ENCODE assay signal across 8 mouse cellular contexts in genomic region chr10:40247166-40247716, GRCm38 (mm10). TPM values are rescaled to one million over a fixed set of nuclear protein-coding genes. Genes with fewer than 3 reads are reported as not detected.
A peak's percentile ranks its signal among the peaks of the same experiment; 100 is the strongest.
DNase-seq lines count a peak whose midpoint lies in the region; ATAC-seq and TF ChIP-seq lines count a peak whose summit lies in the region.

No protein-coding gene starts in this region.

- peak overlapping the region; percentile 64 for H3K9ac ChIP-seq in limb, embryonic 14.5 days (ENCODE audit: low read depth, low read length, severe bottlenecking)

- H3K36me3 ChIP-seq in heart, embryonic 10.5 days: peaks cover 68% of the 10 kb centered on the region
- H3K36me3 ChIP-seq in limb, embryonic 14.5 days (ENCODE audit: control insufficient read depth, insufficient read depth, low read length): peaks cover 56% of the 10 kb centered on the region

- 0 out of 2 replicates have a peak, but pooled peaks cover 3% of the 10 kb centered on the region for H3K4me1 ChIP-seq in heart, embryonic 10.5 days
- H3K4me1 ChIP-seq in limb, embryonic 14.5 days (ENCODE audit: control insufficient read depth, insufficient read depth, low read length): peaks cover 4% of the 10 kb centered on the region; the same call in 1 of the 2 replicates

- peak overlapping the region; percentile 90 for H3K27ac ChIP-seq in heart, embryonic 10.5 days
- H3K27ac ChIP-seq in limb, embryonic 14.5 days (replicated peaks; ENCODE audit: low read depth, low read length): peak overlapping the region; percentile 53

- TF ChIP-seq POLR2A in limb, embryonic 14.5 days (IDR thresholded peaks at IDR 0.05; ENCODE audit: borderline replicate concordance, extremely low read depth, insufficient read depth, insufficient read length): no peak

- H3K9me3 ChIP-seq in heart, embryonic 10.5 days: no peaks in the 10 kb centered on the region
- H3K9me3 ChIP-seq in limb, embryonic 14.5 days (ENCODE audit: control insufficient read depth, low read length): no peaks in the 10 kb centered on the region

- DNase-seq in heart, embryonic 10.5 days (ENCODE audit: low spot score): no peak
- DNase-seq in heart, postnatal 4 days: no peak
- peak; percentile 14 for DNase-seq in thymus, postnatal 14 days
- DNase-seq in thymus, adult 18-20 months: no peak
- no peak for DNase-seq in limb, embryonic 14.5 days (ENCODE audit: low spot score)
- DNase-seq in thymus, postnatal 4 days: peak; percentile 17
- no peak for DNase-seq in layer of hippocampus, adult 11-12 months (ENCODE audit: low spot score)
- no peak for DNase-seq in embryo, embryonic 10.5 days (ENCODE audit: low spot score)

- peak overlapping the region; percentile 59 for H3K4me2 ChIP-seq in limb, embryonic 14.5 days (replicated peaks; ENCODE audit: low read depth, low read length, severe bottlenecking)

- WGBS in heart, embryonic 10.5 days: 32% methylated on average over 11 of the region's 11 CpGs
- WGBS in limb, embryonic 14.5 days: 35% methylated on average over 11 of the region's 11 CpGs

- no peaks in the 10 kb centered on the region for H3K27me3 ChIP-seq in heart, embryonic 10.5 days (ENCODE audit: insufficient read depth, poor library complexity, severe bottlenecking)
- no peaks in the 10 kb centered on the region for H3K27me3 ChIP-seq in limb, embryonic 14.5 days (ENCODE audit: control insufficient read depth, insufficient read depth, low read length)

- peak overlapping the region; percentile 84 for H3K4me3 ChIP-seq in heart, embryonic 10.5 days
- H3K4me3 ChIP-seq in limb, embryonic 14.5 days (replicated peaks; ENCODE audit: low read length): peak overlapping the region; percentile 73

- ATAC-seq in limb, embryonic 14.5 days (ENCODE audit: low FRiP score, low read depth): 0 out of 2 replicates have a peak, but pooled peaks have one; percentile 5

RNA-seq across cellular contexts. Expression of gene Rpf2, which starts 0.4 kb away (rescaled TPM):
- polyA plus RNA-seq in heart, embryonic 10.5 days (2016; fragmentation: Nextera tagmentation; extraction: Ambion mirVana): 58.5 and 82.1 TPM in 2 replicates
- total RNA-seq in heart, postnatal 4 days (2021): 10 to 100 TPM; 14.6 to 20.2 TPM
- 16.8 and 25.0 TPM in 2 replicates for polyA plus RNA-seq in limb, embryonic 14.5 days (2012; rRNA removed)
- 54.5 TPM in 2 replicates for polyA plus RNA-seq in limb, embryonic 14.5 days (2014; fragmentation: Nextera tagmentation; extraction: Ambion mirVana)

RNA-seq across cellular contexts. Expression of gene Gtf3c6, which starts 10.7 kb away (rescaled TPM):
- 100 and 126 TPM in 2 replicates for polyA plus RNA-seq in heart, embryonic 10.5 days (2016; fragmentation: Nextera tagmentation; extraction: Ambion mirVana)
- 10 to 100 TPM; 31.0 to 33.7 TPM for total RNA-seq in heart, postnatal 4 days (2021)
- 25.2 and 47.9 TPM in 2 replicates for polyA plus RNA-seq in limb, embryonic 14.5 days (2012; rRNA removed)
- polyA plus RNA-seq in limb, embryonic 14.5 days (2014; fragmentation: Nextera tagmentation; extraction: Ambion mirVana): 88.6 and 91.4 TPM in 2 replicates

RNA-seq across cellular contexts. Expression of gene Amd1, which starts 54.7 kb away (rescaled TPM):
- polyA plus RNA-seq in heart, embryonic 10.5 days (2016; fragmentation: Nextera tagmentation; extraction: Ambion mirVana): 55.2 and 59.1 TPM in 2 replicates
- total RNA-seq in heart, postnatal 4 days (2021): 10 to 100 TPM; 31.0 to 32.1 TPM
- 51.6 and 58.0 TPM in 2 replicates for polyA plus RNA-seq in limb, embryonic 14.5 days (2012; rRNA removed)
- 56.3 and 59.8 TPM in 2 replicates for polyA plus RNA-seq in limb, embryonic 14.5 days (2014; fragmentation: Nextera tagmentation; extraction: Ambion mirVana)

Comparison
In these comparisons a context has a peak if more than half of its experiments do, and no peak if none do; other contexts are left out.
1. DNase-seq: peak in thymus, postnatal 14 days (single experiment) and thymus, postnatal 4 days (single experiment); none in heart, embryonic 10.5 days (single experiment), heart, postnatal 4 days (single experiment), thymus, adult 18-20 months (0 of 2), limb, embryonic 14.5 days (single experiment), layer of hippocampus, adult 11-12 months (single experiment) and embryo, embryonic 10.5 days (single experiment).